Mouse (Mus musculus): ENCODE data around the gene Fbxw10. TPM values are rescaled to one million over a fixed set of nuclear protein-coding genes. Genes with fewer than 3 reads are reported as not detected.

Gene Fbxw10
- polyA plus RNA-seq, 2 experiments, result 0.08 TPM; not detected in 1

DNA sequence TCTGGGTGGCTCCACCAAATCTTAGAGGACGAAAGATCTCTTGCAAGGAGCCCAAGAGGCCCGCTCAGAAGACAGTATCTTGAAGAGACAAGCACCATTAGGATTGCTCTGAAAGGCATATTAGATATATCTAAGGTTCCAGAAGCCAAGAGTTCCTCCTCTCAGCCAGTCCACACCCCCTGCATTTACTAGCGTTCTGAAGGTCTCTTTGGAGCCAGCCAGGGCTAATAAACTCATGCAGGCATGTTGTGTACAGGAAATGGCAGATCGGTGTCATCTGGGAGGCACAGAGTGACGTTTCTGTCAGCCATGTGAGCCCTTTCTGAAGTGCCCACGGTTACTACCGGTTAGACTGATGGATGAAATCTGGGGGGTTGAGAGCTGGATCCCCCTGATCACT, 22.7 kb upstream of the Fbxw10 start:
- DNase-seq (ENCODE audit: low read depth in 3 of 3, low spot score in 3 of 3), result no peak
- H3K4me2 ChIP-seq (ENCODE audit: low read depth), result no peak overlapping the region
- 14% methylated on average over 7 of the region's 7 CpGs for WGBS (ENCODE audit: insufficient replicate concordance)
- no peak for ATAC-seq (ENCODE audit: insufficient read depth)
- no peak overlapping the region for H3K27ac ChIP-seq
- no peaks in the 10 kb centered on the region for H3K9me3 ChIP-seq (ENCODE audit: control insufficient read depth, low read length)
- TF ChIP-seq CTCF (IDR thresholded peaks at IDR 0.05; ENCODE audit: low read depth) (no peak), EP300 (IDR thresholded peaks at IDR 0.05; ENCODE audit: low read depth) (no peak)
- no peaks in the 10 kb centered on the region; the same call in 1 of the 2 replicates for H3K27me3 ChIP-seq (ENCODE audit: control insufficient read depth, insufficient read depth, low read length)
- no peak overlapping the region for H3K9ac ChIP-seq (replicated peaks)
- H3K4me3 ChIP-seq (ENCODE audit: insufficient read depth in 1 of 2, low read depth in 2 of 2, low read length in 2 of 2), result no peak overlapping the region
- peaks cover 2 to 19% of the 10 kb centered on the region in 2 experiments; a peak in 2 of 4 replicates for H3K4me1 ChIP-seq (replicated peaks; ENCODE audit: control insufficient read depth in 2 of 2, insufficient read depth in 2 of 2, low read length in 1 of 2)
- no peaks in the 10 kb centered on the region for H3K36me3 ChIP-seq (replicated peaks; ENCODE audit: control insufficient read depth, insufficient read depth, low read depth)

DNA sequence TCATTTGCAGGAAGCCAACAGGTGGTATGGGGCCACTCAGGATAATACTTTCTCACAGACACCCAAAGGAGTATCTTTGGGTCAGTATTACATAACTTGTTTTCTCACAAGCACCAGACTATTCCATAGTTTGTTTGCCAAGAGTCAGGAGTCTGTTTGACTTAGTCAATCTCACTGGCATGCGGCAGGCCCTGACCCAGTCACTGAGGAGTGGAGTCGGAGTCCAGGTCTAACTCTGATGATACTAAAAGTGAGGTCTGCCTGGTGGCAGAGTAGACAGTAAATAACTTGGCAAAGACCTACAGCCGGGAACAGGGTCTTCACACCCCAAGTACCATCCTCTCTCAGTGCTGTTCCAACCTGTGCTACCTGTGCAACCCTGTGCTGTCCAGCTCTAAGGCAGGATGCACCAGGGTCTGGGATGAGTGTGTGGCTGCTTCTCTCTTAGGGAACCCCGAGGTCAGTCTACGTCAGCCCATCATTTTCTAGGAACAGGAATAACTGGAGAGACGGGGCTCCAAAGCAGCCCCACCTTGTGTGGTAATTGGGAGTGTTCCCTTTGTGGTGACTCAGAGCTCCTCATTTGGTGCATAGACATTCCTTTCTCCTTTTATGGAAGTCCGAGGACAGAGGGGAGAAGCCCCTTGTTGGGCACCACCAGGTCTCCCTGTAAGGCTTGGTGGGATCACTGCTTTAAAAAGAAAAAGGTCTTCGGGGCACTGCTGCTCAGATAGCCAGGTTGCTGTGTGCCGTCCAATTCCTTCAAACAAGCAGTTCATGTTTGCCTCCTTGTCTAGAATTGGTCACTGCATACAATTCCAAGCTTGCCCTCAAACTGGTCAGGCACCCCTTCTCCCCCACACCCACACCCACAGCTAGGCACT, 21.4 kb upstream of the Fbxw10 start:
- ATAC-seq (ENCODE audit: insufficient read depth) (no peak), DNase-seq (ENCODE audit: low read depth in 3 of 3, low spot score in 3 of 3) (no peak)
- Histone ChIP-seq H3K4me3 (ENCODE audit: insufficient read depth in 1 of 2, low read depth in 2 of 2, low read length in 2 of 2) (no peak overlapping the region), H3K4me1 (replicated peaks; ENCODE audit: control insufficient read depth in 2 of 2, insufficient read depth in 2 of 2, low read length in 1 of 2) (peaks cover 0 to 11% of the 10 kb centered on the region in 2 experiments; a peak in 2 of 4 replicates), H3K9me3 (ENCODE audit: control insufficient read depth, low read length) (no peaks in the 10 kb centered on the region), H3K27ac (no peak overlapping the region), H3K36me3 (replicated peaks; ENCODE audit: control insufficient read depth, insufficient read depth, low read depth) (no peaks in the 10 kb centered on the region), H3K9ac (replicated peaks) (no peak overlapping the region), H3K4me2 (ENCODE audit: low read depth) (no peak overlapping the region), H3K27me3 (ENCODE audit: control insufficient read depth, insufficient read depth, low read length) (no peaks in the 10 kb centered on the region; the same call in 1 of the 2 replicates)
- WGBS (ENCODE audit: insufficient replicate concordance), result 58% methylated on average over 9 of the region's 9 CpGs
- TF ChIP-seq CTCF (IDR thresholded peaks at IDR 0.05; ENCODE audit: low read depth) (no peak), EP300 (IDR thresholded peaks at IDR 0.05; ENCODE audit: low read depth) (no peak)

DNA sequence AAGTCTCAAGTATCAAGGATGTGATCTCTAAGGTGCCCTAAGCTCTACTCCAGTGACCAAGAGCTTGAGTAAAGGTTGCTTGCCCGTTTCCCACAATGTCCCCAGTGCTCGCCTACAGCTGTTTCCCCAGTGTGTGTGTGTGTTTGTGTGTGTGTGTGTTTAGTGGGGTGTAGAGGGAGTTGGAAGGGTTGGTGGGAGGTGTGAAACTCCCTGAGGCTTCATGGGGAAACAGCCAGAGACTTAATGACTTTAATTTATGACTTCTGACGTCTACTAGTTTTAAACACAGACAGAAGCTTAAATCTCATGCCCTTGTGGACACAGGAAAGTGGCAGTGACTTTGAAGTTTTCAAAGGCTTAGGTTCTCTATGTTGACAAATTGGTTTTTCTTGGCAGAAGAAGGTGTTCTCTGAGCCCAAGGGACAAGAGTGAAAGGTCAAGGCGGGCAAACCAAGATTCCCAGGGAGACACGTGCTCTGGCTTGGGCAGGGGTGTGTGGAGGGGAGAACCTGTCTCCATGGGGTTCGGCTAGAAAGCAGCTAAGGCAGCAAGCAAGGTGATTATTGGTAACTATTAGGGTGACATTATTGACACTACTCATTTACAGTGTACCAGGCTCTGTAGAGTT, 20.6 kb upstream of the Fbxw10 start:
- no peaks in the 10 kb centered on the region for H3K9me3 ChIP-seq (ENCODE audit: control insufficient read depth, low read length)
- H3K27ac ChIP-seq, result no peak overlapping the region
- 53% methylated on average over 6 of the region's 6 CpGs for WGBS (ENCODE audit: insufficient replicate concordance)
- peaks cover 0 to 6% of the 10 kb centered on the region in 2 experiments; a peak in 1 of 4 replicates for H3K4me1 ChIP-seq (replicated peaks; ENCODE audit: control insufficient read depth in 2 of 2, insufficient read depth in 2 of 2, low read length in 1 of 2)
- H3K9ac ChIP-seq (replicated peaks), result no peak overlapping the region
- no peak overlapping the region for H3K4me3 ChIP-seq (ENCODE audit: insufficient read depth in 1 of 2, low read depth in 2 of 2, low read length in 2 of 2)
- no peak overlapping the region for H3K4me2 ChIP-seq (ENCODE audit: low read depth)
- TF ChIP-seq EP300 (IDR thresholded peaks at IDR 0.05; ENCODE audit: low read depth) (no peak), CTCF (IDR thresholded peaks at IDR 0.05; ENCODE audit: low read depth) (no peak)
- no peaks in the 10 kb centered on the region; the same call in 1 of the 2 replicates for H3K27me3 ChIP-seq (ENCODE audit: control insufficient read depth, insufficient read depth, low read length)
- no peak for DNase-seq (ENCODE audit: low read depth in 3 of 3, low spot score in 3 of 3)
- no peak for ATAC-seq (ENCODE audit: insufficient read depth)
- no peaks in the 10 kb centered on the region for H3K36me3 ChIP-seq (replicated peaks; ENCODE audit: control insufficient read depth, insufficient read depth, low read depth)

DNA sequence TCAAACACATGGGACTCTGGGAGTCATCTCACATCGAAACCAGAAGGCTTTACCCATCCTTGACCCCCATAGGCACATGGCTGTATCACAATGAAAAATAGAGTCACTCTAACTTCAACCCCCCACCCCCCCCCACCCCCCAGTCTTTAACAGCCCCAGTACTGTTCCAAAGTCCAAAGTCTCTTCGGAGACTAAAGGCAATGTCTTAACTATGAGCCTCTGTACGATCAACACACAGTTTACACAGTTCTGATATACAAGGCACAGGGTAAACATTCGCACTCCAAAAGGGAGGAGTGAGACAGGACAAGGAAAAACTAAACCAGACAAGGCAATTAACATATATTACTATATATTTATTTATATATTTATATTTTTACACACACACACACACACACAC, 19.7 kb upstream of the Fbxw10 start:
- no peak for ATAC-seq (ENCODE audit: insufficient read depth)
- H3K36me3 ChIP-seq (replicated peaks; ENCODE audit: control insufficient read depth, insufficient read depth, low read depth), result no peaks in the 10 kb centered on the region
- no peaks in the 10 kb centered on the region for H3K27me3 ChIP-seq (ENCODE audit: control insufficient read depth, insufficient read depth, low read length)
- 0 out of 4 replicates have a peak, but pooled peaks cover 0 to 4% of the 10 kb centered on the region in 2 experiments for H3K4me1 ChIP-seq (replicated peaks; ENCODE audit: control insufficient read depth in 2 of 2, insufficient read depth in 2 of 2, low read length in 1 of 2)
- DNase-seq (ENCODE audit: low read depth in 3 of 3, low spot score in 3 of 3), result no peak
- H3K9me3 ChIP-seq (ENCODE audit: control insufficient read depth, low read length), result no peaks in the 10 kb centered on the region
- no peak overlapping the region for H3K9ac ChIP-seq (replicated peaks)
- H3K4me2 ChIP-seq (ENCODE audit: low read depth), result no peak overlapping the region
- H3K27ac ChIP-seq, result no peak overlapping the region
- TF ChIP-seq EP300 (IDR thresholded peaks at IDR 0.05; ENCODE audit: low read depth) (no peak), CTCF (IDR thresholded peaks at IDR 0.05; ENCODE audit: low read depth) (no peak)
- no peak overlapping the region for H3K4me3 ChIP-seq (ENCODE audit: insufficient read depth in 1 of 2, low read depth in 2 of 2, low read length in 2 of 2)
- 64% methylated on average over 4 of the region's 4 CpGs for WGBS (ENCODE audit: insufficient replicate concordance)

DNA sequence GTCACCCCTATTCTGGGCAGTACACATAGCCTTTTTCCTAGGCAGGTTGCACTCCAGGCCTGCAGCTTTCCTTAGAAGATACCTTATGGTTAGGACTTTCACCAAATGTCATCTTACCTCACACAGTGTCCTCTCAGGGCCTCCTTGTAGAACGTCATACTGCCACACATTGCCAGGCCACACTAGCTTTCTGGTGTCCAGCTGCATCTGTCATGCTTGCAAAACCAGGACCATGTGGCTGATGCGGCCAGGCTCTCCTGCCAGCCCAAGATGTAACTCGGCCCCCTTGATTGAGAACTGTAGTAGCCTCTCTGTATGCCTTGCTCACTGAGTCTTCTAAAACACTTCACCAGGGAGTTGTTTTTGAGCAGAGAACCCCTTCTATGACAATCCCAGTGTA, 19.0 kb upstream of the Fbxw10 start:
- H3K27me3 ChIP-seq (ENCODE audit: control insufficient read depth, insufficient read depth, low read length), result no peaks in the 10 kb centered on the region
- H3K4me3 ChIP-seq (ENCODE audit: insufficient read depth in 1 of 2, low read depth in 2 of 2, low read length in 2 of 2), result no peak overlapping the region
- H3K9ac ChIP-seq (replicated peaks), result no peak overlapping the region
- no peaks in the 10 kb centered on the region for H3K36me3 ChIP-seq (replicated peaks; ENCODE audit: control insufficient read depth, insufficient read depth, low read depth)
- H3K9me3 ChIP-seq (ENCODE audit: control insufficient read depth, low read length), result no peaks in the 10 kb centered on the region
- 61% methylated on average over 3 of the region's 3 CpGs for WGBS (ENCODE audit: insufficient replicate concordance)
- ATAC-seq (ENCODE audit: insufficient read depth), result no peak
- H3K27ac ChIP-seq, result no peak overlapping the region
- H3K4me2 ChIP-seq (ENCODE audit: low read depth), result no peak overlapping the region
- TF ChIP-seq CTCF (IDR thresholded peaks at IDR 0.05; ENCODE audit: low read depth), result no peak
- no peak for TF ChIP-seq EP300 (IDR thresholded peaks at IDR 0.05; ENCODE audit: low read depth)
- DNase-seq (ENCODE audit: low read depth in 3 of 3, low spot score in 3 of 3), result no peak
- 0 out of 4 replicates have a peak, but pooled peaks cover 0 to 4% of the 10 kb centered on the region in 2 experiments for H3K4me1 ChIP-seq (replicated peaks; ENCODE audit: control insufficient read depth in 2 of 2, insufficient read depth in 2 of 2, low read length in 1 of 2)

Data from liver, embryonic 14.5 days (tissue).